Mouse (Mus musculus): Measurements from ENCODE around the gene Dpep3. TPM values are rescaled to one million over a fixed set of nuclear protein-coding genes. Genes with fewer than 3 reads are reported as not detected.

Dpep3 gene
- total and polyA plus RNA-seq, 3 experiments, result 0.21 TPM; not detected in 2

DNA sequence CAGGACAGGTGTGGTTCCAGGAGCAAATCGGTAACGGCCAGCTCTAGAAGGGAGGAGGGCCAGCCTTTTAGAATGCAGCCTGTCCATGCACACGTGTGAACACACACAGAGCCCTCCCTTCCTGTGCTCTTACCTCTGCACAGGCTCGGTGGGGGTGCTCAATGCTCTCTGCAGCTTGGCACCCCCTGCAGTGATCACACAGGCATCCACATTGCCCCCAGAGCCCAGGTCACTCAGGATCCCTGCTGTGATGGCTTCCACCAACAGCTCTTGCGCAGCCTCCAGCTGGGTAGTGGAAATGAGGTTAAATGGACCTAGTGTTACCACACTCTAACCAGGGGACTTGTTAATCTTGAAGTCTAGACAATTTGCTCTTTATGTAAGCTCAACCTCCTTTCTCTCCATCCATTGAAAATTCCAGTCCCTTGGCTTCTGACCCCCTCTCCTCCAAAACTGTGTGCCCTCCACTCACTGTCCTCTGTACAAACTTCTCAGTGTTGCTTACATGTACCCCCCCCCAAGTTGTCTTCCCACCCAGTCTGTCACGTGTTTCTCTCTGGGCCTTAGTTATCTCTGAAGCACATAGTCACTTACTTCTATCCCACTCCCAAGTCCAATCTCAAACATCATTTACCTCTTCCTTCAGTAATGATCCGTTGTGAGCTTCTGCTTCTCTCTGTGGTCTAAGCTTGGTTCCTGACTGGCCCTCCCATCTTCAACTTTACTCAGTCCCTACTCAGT lies 43.2 kb downstream of the Dpep3 start:
- no peak for DNase-seq

DNA sequence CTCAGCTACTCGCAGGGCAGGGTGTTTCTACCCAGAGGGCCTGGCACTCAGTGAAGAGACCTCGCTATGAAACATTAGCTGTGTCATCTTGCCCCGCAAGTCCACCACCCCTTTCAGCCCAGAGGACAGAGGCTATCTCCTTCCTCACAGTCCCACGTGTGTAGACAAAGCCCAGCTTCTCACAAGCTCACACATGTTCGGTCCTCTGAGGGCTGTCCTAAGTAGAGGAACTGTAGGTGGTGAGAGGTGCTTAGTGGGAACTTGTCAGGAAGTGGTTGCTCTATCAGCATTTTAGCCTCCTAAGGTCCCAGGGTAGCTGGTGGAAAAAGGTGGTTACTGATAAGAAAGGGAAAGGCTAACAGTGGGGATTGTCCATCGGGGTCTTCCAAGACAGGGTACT lies 44.1 kb downstream of the Dpep3 start:
- DNase-seq, result no peak

DNA sequence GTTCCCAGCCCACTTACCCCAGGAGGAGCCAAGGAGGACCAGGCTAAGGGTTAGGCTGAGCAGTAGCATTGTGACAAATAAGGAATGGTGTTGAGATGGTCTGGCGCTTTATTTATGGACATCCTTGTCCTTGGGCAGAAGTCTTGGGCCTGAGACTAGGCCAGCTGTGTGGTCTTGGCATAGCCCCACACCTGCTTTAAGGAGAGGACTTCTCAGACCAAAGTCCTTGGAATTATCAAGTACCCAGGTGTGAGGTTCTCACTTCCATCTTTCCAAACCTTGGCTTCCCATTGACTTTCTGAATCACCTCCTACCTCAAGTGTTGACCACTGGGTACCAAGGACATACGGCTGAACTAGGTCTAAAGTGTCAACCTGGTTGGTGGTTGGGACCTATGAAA lies 45.5 kb downstream of the Dpep3 start, which contains the start of gene Ctrl:
Ctrl (minus strand) TSS at position 101 of the 400 bp plus-strand sequence.
- no peak for DNase-seq

DNA sequence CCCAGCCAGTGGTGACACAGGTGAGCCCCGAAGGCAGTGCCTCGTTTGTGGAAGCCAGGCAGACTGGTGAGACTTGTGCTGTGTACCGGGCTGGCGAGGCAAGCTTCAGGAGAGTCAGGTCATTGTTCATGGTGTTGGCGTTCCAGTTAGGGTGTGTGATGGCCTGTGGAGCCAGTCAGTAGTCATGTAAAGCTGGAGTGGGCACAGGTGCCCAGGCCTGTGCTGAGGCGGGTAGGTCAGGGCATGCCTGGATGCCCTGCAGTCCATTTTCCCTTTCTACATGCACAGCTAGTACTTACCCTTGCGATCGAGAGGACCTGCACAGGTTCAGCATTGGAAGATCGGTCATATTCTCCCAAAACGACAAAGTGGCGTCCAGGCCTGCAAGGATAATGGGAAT lies 46.7 kb downstream of the Dpep3 start:
- DNase-seq, result no peak

DNA sequence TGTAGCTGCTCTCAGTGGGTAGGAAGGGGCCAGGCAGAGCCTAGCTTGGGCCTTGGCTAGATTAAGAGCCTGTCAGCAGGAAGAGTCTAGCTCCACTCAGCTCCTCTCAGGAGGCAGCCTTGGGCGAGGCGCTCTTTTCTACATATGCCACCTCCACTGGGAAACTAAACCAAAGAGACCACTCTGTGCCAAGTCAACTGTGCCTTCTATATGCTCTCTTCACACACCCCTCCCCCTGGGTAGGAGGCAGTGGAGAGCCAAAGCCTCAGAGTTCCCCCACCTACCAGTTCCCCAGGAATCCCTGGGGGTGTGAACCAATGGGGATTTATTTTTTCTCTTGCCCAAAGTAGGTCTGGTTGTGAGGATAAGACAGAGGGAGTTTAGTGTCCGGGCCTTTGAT lies 48.0 kb downstream of the Dpep3 start:
- no peak for DNase-seq

DNA sequence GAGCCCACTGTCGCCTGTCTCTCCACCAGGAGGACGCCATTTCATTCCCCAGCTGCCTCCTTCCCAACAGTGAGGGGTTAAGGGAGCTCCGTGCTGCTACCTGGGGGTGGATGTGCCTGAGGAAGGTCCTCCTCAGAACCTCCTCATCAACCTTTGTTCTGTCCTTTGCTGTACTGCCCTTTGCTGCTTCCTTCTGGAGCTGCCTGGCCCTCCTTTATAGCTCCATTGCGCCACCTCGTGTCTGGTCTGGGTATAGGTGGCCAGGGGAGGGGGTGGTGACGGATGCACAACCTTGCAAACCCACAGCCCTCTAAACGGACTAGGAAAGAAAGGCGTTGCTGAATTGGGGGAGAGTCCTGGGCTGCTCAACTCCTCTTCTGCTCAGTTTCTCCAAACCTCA lies 48.6 kb downstream of the Dpep3 start:
- DNase-seq, result peak; percentile 89

DNA sequence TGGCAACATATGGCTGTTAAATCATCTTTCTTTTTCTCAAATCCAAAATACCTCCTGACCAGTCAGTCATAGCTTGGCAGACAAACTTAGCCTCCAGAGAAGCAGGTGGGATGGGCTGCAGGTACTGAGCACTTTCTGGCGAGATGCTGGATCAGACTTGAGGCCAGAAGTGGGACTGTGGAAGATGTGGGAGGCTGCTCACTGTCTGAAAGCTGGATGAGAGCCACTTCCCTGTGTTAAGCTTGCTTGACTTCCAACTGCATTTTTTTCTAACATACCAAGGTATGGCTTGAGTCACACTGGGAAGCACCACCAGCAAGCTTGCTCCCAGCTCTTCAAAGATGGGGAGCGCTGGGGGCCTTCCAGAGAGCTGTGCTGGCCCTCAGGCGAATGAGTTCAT lies 54.1 kb downstream of the Dpep3 start:
- no peak for DNase-seq

Small RNA genes within 50 kb of the gene (microRNA-seq; reads per million reads assigned to microRNA genes)
- 0 reads per million in 2 experiments for gene Mir7074

Other genes with a start within 250 kb of the Dpep3 start
- gene Gfod2, start 220.8 kb downstream of the Dpep3 start, total RNA-seq (2021), result 10 to 100 TPM in 1 of 2 experiments, 1 to 10 TPM in 1; 7.8 to 14.2 TPM
- 8.1 and 9.6 TPM in 2 replicates for gene Gfod2, start 220.8 kb downstream of the Dpep3 start, polyA plus RNA-seq (2012; rRNA removed)
- 10 to 100 TPM; 19.7 to 23.6 TPM for gene Ranbp10, start 152.1 kb downstream of the Dpep3 start, total RNA-seq (2021)
- 22.2 and 27.3 TPM in 2 replicates for gene Ranbp10, start 152.1 kb downstream of the Dpep3 start, polyA plus RNA-seq (2012; rRNA removed)
- gene Tsnaxip1, start 151.7 kb downstream of the Dpep3 start, total RNA-seq (2021), result not detected
- gene Tsnaxip1, start 151.7 kb downstream of the Dpep3 start, polyA plus RNA-seq (2012; rRNA removed), result not detected in 2 replicates
- 1 to 10 TPM; 5.9 to 6.7 TPM for gene Cenpt, start 126.2 kb downstream of the Dpep3 start, total RNA-seq (2021)
- gene Cenpt, start 126.2 kb downstream of the Dpep3 start, polyA plus RNA-seq (2012; rRNA removed), result 5.9 and 8.1 TPM in 2 replicates
- 10 to 100 TPM; 31.7 to 38.0 TPM for gene Thap11, start 124.3 kb downstream of the Dpep3 start, total RNA-seq (2021)
- gene Thap11, start 124.3 kb downstream of the Dpep3 start, polyA plus RNA-seq (2012; rRNA removed), result 79.7 and 91.6 TPM in 2 replicates
- gene Nutf2, start 118.8 kb downstream of the Dpep3 start, total RNA-seq (2021), result 10 to 100 TPM; 30.2 to 44.0 TPM
- gene Nutf2, start 118.8 kb downstream of the Dpep3 start, polyA plus RNA-seq (2012; rRNA removed), result 19.3 and 24.8 TPM in 2 replicates
- gene Edc4, start 98.5 kb downstream of the Dpep3 start, total RNA-seq (2021), result 10 to 100 TPM; 33.8 to 35.9 TPM
- gene Edc4, start 98.5 kb downstream of the Dpep3 start, polyA plus RNA-seq (2012; rRNA removed), result 74.9 and 97.4 TPM in 2 replicates
- 1 to 10 TPM; 1.3 to 1.6 TPM for gene Nrn1l, start 85.9 kb downstream of the Dpep3 start, total RNA-seq (2021)
- 4.6 TPM in 2 replicates for gene Nrn1l, start 85.9 kb downstream of the Dpep3 start, polyA plus RNA-seq (2012; rRNA removed)
- gene Pskh1, start 79.0 kb downstream of the Dpep3 start, total RNA-seq (2021), result 10 to 100 TPM; 32.5 to 33.3 TPM
- 45.3 and 51.2 TPM in 2 replicates for gene Pskh1, start 79.0 kb downstream of the Dpep3 start, polyA plus RNA-seq (2012; rRNA removed)
- gene Ctrl, start 45.6 kb downstream of the Dpep3 start, total RNA-seq (2021), result under 1 TPM; 0.73 to 0.84 TPM
- 1.1 and 2.0 TPM in 2 replicates for gene Ctrl, start 45.6 kb downstream of the Dpep3 start, polyA plus RNA-seq (2012; rRNA removed)
- gene Psmb10, start 41.0 kb downstream of the Dpep3 start, total RNA-seq (2021), result 10 to 100 TPM; 77.0 to 79.0 TPM
- 156 and 174 TPM in 2 replicates for gene Psmb10, start 41.0 kb downstream of the Dpep3 start, polyA plus RNA-seq (2012; rRNA removed)
- gene Lcat, start 36.0 kb downstream of the Dpep3 start, total RNA-seq (2021), result 1 to 10 TPM; 1.3 to 2.9 TPM
- 1.9 and 3.3 TPM in 2 replicates for gene Lcat, start 36.0 kb downstream of the Dpep3 start, polyA plus RNA-seq (2012; rRNA removed)
- gene Slc12a4, start 13.3 kb downstream of the Dpep3 start, total RNA-seq (2021), result 10 to 100 TPM; 40.2 to 60.5 TPM
- gene Slc12a4, start 13.3 kb downstream of the Dpep3 start, polyA plus RNA-seq (2012; rRNA removed), result 62.4 and 63.2 TPM in 2 replicates
- 10 to 100 TPM; 13.6 to 19.6 TPM for gene Dus2, start 11.9 kb upstream of the Dpep3 start, total RNA-seq (2021)
- 5.5 and 5.6 TPM in 2 replicates for gene Dus2, start 11.9 kb upstream of the Dpep3 start, polyA plus RNA-seq (2012; rRNA removed)
- gene Dpep2nb, start 26.5 kb upstream of the Dpep3 start, total RNA-seq (2021), result not detected
- gene Dpep2nb, start 26.5 kb upstream of the Dpep3 start, polyA plus RNA-seq (2012; rRNA removed), result not detected in 2 replicates
- 10 to 100 TPM; 16.1 to 17.3 TPM for gene Ddx28, start 32.5 kb upstream of the Dpep3 start, total RNA-seq (2021)
- gene Ddx28, start 32.5 kb upstream of the Dpep3 start, polyA plus RNA-seq (2012; rRNA removed), result 12.5 and 13.2 TPM in 2 replicates
- 10 to 100 TPM; 35.2 to 70.0 TPM for gene Nfatc3, start 79.4 kb upstream of the Dpep3 start, total RNA-seq (2021)
- 14.9 and 20.6 TPM in 2 replicates for gene Nfatc3, start 79.4 kb upstream of the Dpep3 start, polyA plus RNA-seq (2012; rRNA removed)
- gene Esrp2, start 157.5 kb upstream of the Dpep3 start, total RNA-seq (2021), result 1 to 10 TPM; 1.7 to 3.7 TPM
- 2.0 and 5.5 TPM in 2 replicates for gene Esrp2, start 157.5 kb upstream of the Dpep3 start, polyA plus RNA-seq (2012; rRNA removed)
- gene Pla2g15, start 171.0 kb upstream of the Dpep3 start, total RNA-seq (2021), result 10 to 100 TPM; 21.9 to 38.8 TPM
- gene Pla2g15, start 171.0 kb upstream of the Dpep3 start, polyA plus RNA-seq (2012; rRNA removed), result 21.9 and 22.1 TPM in 2 replicates
- gene Slc7a6, start 189.4 kb upstream of the Dpep3 start, total RNA-seq (2021), result 10 to 100 TPM; 27.2 to 34.0 TPM
- 17.3 and 26.5 TPM in 2 replicates for gene Slc7a6, start 189.4 kb upstream of the Dpep3 start, polyA plus RNA-seq (2012; rRNA removed)
- 10 to 100 TPM; 24.2 to 25.1 TPM for gene Slc7a6os, start 231.5 kb upstream of the Dpep3 start, total RNA-seq (2021)
- gene Slc7a6os, start 231.5 kb upstream of the Dpep3 start, polyA plus RNA-seq (2012; rRNA removed), result 14.1 and 14.7 TPM in 2 replicates
- gene Prmt7, start 231.5 kb upstream of the Dpep3 start, total RNA-seq (2021), result 10 to 100 TPM; 23.0 to 28.1 TPM
- gene Prmt7, start 231.5 kb upstream of the Dpep3 start, polyA plus RNA-seq (2012; rRNA removed), result 14.1 and 19.8 TPM in 2 replicates

Measured in adrenal gland, adult 2 months (tissue).